Mouse (Mus musculus): Measurements from ENCODE around the gene Sik3.

- TF ChIP-seq CTCF (IDR thresholded peaks at IDR 0.05) (no peak), EP300 (IDR thresholded peaks at IDR 0.05) (no peak)
Observed at GRCm38 (mm10) chr9:46121486-46121885, 108.9 kb downstream of the Sik3 start.

Measured in lung, postnatal 0 days (tissue).